Mouse (Mus musculus) liver, embryonic 16.5 days (tissue): ENCODE results near the gene Fra10ac1. TPM values are rescaled to one million over a fixed set of nuclear protein-coding genes. Genes with fewer than 3 reads are reported as not detected.

Experiments used
- ATAC-seq: fragments of 200-750 bp; cut with Nextera tagmentation; 2 replicates; pipeline ENCODE4 v1.8.0; 2017; ENCODE audit warnings: low read depth, mild to moderate bottlenecking, moderate number of reproducible peaks, moderate library complexity
- H3K27ac ChIP-seq: fragments of 300-500 bp; sonication (generic); 2 replicates; pipeline ENCODE4 v1.5.1; 2014; ENCODE audit warnings: mild to moderate bottlenecking, low read length
- H3K27me3 ChIP-seq: fragments of 300-500 bp; sonication (generic); 2 replicates; pipeline ENCODE4 v1.6.1; 2014; ENCODE audit warnings: low read depth, low read length, mixed read lengths; ENCODE audit not compliant: control insufficient read depth, insufficient read depth
- H3K36me3 ChIP-seq: fragments of 300-500 bp; sonication (generic); 2 replicates; pipeline ENCODE4 v1.6.1; 2014; ENCODE audit warnings: mild to moderate bottlenecking; ENCODE audit not compliant: control insufficient read depth, insufficient read depth
- H3K4me1 ChIP-seq: fragments of 300-500 bp; sonication (generic); 2 replicates; pipeline ENCODE4 v1.6.1; 2014; ENCODE audit warnings: low read depth, low read length, mixed read lengths; ENCODE audit not compliant: control insufficient read depth
- H3K4me2 ChIP-seq: fragments of 300-500 bp; sonication (generic); 2 replicates; pipeline ENCODE4 v1.6.1; 2014; ENCODE audit warnings: low read depth, low read length, mixed read lengths
- H3K4me3 ChIP-seq: fragments of 300-500 bp; sonication (generic); 2 replicates; pipeline ENCODE4 v1.5.1; 2014; ENCODE audit warnings: low read depth, mild to moderate bottlenecking, low read length
- H3K9ac ChIP-seq: fragments of 300-500 bp; sonication (generic); 2 replicates; pipeline ENCODE4 v1.6.1; 2014; ENCODE audit warnings: low read depth, low read length
- H3K9me3 ChIP-seq: fragments of 300-500 bp; sonication (generic); replicated peaks from 2 replicates; pipeline ENCODE4 v1.6.1; 2016; ENCODE audit warnings: low read length; ENCODE audit not compliant: control insufficient read depth
- WGBS: fragments of 180-500 bp; shearing (Covaris S2); extraction: QIAGEN DNeasy Blood & Tissue Kit; methylation state at CpG from one replicate; pipeline ENCODE4 v1.1.7; 2014; ENCODE audit not compliant: insufficient replicate concordance; 5-methylcytosine and 5-hydroxymethylcytosine counted together
- polyA plus RNA-seq: library from polyadenylated mRNA; unstranded; fragments of >200 nt; fragmentation: Nextera tagmentation; extraction: Ambion mirVana; gene quantifications from 2 replicates; pipeline ENCODE4 v1.2.1, GENCODE M21; 2015

The Fra10ac1 gene
- polyA plus RNA-seq, 1 experiment from 2014 or later, result 9.9 TPM

DNA sequence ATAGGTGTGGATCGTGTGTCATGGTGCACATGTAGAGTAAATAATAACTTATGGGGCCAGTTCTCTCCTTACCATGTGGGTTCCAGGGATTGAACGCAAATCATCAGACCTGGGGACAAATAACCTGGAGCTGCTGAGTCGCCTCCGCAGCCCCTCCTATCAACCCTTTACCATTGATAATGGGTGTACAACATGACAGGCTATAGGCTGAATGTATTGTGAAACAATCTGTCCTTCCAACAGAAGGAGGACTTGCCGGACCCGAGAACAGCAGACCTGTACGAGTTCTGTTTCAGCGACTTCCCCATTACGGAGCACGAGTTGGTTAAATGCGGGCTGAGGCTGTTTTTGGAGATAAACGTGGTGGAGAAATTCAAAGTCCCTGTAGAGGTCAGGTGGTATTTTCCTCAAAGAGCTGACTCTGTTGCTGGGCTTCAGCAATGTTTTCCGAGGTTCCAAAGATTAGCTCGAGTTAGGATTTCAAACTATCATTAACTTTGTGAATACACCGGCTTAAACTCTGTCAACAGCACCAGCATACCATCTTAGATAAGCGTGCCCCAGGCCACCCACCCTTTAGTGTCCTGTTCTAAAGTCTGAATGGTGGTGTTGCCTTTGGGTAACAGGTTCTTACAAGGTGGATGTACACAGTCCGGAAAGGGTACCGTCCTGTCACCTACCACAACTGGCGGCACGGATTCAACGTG is 62.2 kb downstream of the Fra10ac1 start:
- Histone ChIP-seq H3K9ac (no peak overlapping the region), H3K4me3 (peak overlapping the region; percentile 42)

DNA sequence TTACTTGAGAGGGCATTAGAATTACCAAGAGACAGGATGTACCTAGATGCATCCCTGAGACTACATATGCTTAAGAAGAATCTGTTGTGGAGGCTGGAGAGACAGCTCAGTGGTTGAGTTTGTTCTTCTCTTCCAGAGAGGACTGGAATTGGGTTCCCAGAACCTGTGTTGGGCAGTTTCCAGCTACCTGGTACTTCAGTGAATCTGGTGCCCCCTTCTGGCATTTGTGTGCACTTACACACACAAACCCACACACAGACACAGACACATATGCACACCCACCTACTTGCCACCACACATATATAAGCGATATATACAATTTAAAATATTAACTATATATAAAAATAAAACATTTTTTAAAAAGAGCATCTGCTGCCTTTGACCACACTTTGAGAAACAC is 67.7 kb downstream of the Fra10ac1 start:
- Histone ChIP-seq H3K36me3 (no peaks in the 10 kb centered on the region), H3K4me1 (no peaks in the 10 kb centered on the region), H3K9ac (no peak overlapping the region), H3K9me3 (no peaks in the 10 kb centered on the region), H3K4me3 (no peak overlapping the region), H3K4me2 (no peak overlapping the region), H3K27ac (no peak overlapping the region), H3K27me3 (no peaks in the 10 kb centered on the region)
- no peak for ATAC-seq
- WGBS, result 69% methylated on average over 1 of the region's 1 CpGs

More for the DNA sequence above, 62.2 kb downstream of the Fra10ac1 start:
- peak; percentile 87 for ATAC-seq
- Histone ChIP-seq H3K36me3 (no peaks in the 10 kb centered on the region), H3K27me3 (no peaks in the 10 kb centered on the region), H3K4me1 (no peaks in the 10 kb centered on the region), H3K9me3 (no peaks in the 10 kb centered on the region), H3K27ac (peak overlapping the region; percentile 86), H3K4me2 (peak overlapping the region; percentile 31)
- WGBS, result 57% methylated on average over 21 of the region's 21 CpGs

DNA sequence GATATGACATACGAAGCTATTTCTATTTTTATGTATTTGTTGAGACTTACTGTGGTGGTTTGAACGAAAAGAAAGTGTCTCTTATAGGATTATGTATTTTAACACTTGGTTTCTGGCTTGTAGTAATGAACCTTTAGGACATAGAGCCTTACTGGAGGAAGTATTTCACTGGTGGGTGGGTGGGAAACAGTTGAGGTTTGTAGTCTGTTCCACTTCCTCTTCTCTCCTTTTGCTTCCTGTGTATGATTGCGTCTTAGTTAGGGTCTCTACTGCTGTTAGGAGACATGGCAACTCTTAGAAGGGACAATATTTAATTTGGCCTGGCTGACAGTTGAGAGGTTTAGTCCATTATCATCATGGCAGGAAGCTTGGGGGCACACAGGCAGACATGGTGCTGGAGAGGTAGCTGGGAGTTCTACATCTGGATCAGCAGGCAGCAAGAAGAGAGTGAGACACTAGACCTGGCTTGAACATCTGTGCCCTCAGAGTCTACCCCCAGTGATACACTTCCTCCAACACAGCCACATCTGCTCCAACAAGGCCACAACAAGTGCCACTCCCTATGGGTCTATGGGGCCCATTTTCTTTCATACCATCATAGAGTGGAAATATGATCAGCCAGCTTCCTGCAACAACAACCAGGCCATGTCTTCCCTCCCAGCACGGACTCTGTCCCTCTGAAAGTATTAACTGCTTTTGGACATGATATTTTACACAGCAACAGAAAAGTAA is 80.2 kb downstream of the Fra10ac1 start:
- Histone ChIP-seq H3K27me3 (no peaks in the 10 kb centered on the region), H3K9me3 (no peaks in the 10 kb centered on the region), H3K9ac (no peak overlapping the region), H3K27ac (no peak overlapping the region), H3K4me3 (no peak overlapping the region), H3K36me3 (no peaks in the 10 kb centered on the region), H3K4me1 (no peaks in the 10 kb centered on the region), H3K4me2 (no peak overlapping the region)
- 31% methylated on average over 4 of the region's 4 CpGs for WGBS
- no peak for ATAC-seq

Other genes with a start within 250 kb of the Fra10ac1 start
- 1.7 and 1.9 TPM in 2 replicates for gene Myof, start 180.6 kb downstream of the Fra10ac1 start, polyA plus RNA-seq
- gene Cep55, start 169.1 kb downstream of the Fra10ac1 start, polyA plus RNA-seq, result 4.7 and 4.8 TPM in 2 replicates
- gene Ffar4, start 127.1 kb downstream of the Fra10ac1 start, polyA plus RNA-seq, result 0.27 TPM in 2 replicates
- 2,010 and 2,083 TPM in 2 replicates for gene Rbp4, start 98.9 kb downstream of the Fra10ac1 start, polyA plus RNA-seq
- 6.7 and 7.1 TPM in 2 replicates for gene Pde6c, start 91.4 kb downstream of the Fra10ac1 start, polyA plus RNA-seq
- gene Lgi1, start 40.4 kb upstream of the Fra10ac1 start, polyA plus RNA-seq, result 0.08 TPM in 1 of 2 replicates, not detected in the other
- 3.1 and 3.4 TPM in 2 replicates for gene Slc35g1, start 171.8 kb upstream of the Fra10ac1 start, polyA plus RNA-seq